Mouse (Mus musculus): ENCODE results near the gene Ppp1r12c. TPM values are rescaled to one million over a fixed set of nuclear protein-coding genes. Genes with fewer than 3 reads are reported as not detected.

The Ppp1r12c gene
- polyA plus RNA-seq, 1 experiment = 166 TPM

DNA sequence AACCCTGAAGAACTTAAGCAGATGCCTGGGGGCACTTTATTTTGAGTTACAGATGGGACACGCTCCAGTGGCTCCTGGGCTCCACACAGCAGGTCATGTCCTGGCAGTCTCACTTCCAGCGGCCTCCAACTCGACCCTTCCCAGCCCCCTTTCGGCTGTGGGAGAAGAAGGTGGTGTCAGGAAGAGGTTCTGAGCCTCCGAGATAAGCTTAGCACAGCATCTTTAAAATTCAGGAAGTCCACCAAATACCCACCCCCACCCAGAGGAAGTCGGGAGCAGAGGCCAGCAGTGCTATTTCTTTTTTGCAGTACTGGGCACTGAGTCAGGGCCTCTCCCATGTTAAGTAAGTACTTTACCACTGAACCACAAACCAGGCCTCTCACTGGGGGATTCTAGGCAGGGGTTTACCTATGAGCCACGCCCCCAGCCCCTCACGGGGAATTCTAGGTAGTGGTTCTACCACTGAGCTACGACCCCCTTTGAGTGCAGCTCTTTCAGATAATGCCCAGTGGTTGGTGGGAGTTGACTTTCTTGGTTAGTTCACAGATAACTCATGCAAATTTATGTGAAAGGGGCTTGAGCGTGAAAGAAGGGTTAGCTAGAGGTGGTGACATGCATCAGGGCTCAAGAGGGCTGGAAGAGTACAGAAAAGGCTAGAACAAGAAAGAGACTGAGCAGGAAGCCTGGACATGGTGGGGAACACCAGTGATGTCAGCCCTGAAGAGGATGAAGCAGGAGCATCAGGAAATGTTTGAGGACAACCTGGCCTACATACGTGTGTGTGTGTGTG, 3.4 kb upstream of the Ppp1r12c start:
- no peak for TF ChIP-seq GATA1 (IDR thresholded peaks at IDR 0.05; ENCODE audit: low read length)

DNA sequence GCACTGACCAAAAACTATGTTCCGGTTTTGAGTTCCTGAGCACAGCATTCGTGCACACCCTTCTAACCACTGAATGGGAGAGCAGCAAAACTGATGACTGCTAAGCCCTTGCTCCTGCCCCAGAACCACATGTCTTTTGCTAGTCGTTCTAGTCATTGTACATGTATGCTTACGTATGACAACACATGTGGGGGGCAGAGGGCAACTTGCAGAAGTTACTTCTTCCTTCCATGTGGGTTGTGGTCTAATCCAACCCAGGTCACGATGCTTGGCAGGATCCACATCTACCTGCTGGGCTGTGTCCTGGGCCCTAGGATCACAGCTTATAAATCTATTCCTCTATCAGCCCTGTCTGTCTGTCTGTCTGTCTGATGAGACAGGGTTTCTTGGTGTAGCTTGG, 2.4 kb upstream of the Ppp1r12c start:
- no peak for TF ChIP-seq GATA1 (IDR thresholded peaks at IDR 0.05; ENCODE audit: low read length)

DNA sequence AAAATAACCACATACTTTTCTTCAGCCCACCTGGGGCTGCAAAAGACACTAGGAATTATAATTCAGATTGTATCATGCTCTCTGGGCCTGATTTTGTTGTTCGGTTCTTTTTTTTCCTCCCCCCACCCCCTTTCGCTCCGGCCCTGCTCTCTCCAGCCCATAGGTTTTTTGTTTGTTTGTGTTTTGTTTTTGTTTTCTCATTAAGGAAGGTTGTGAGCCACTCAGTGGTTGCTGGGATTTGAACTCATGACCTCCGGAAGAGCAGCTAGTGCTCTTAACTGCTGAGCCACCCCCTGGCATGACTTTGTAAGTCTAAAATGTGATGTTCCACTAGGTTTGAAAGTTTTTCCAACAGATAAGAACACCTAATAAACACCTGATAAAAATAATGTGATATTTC, 1.6 kb upstream of the Ppp1r12c start:
- TF ChIP-seq GATA1 (IDR thresholded peaks at IDR 0.05; ENCODE audit: low read length) = no peak

DNA sequence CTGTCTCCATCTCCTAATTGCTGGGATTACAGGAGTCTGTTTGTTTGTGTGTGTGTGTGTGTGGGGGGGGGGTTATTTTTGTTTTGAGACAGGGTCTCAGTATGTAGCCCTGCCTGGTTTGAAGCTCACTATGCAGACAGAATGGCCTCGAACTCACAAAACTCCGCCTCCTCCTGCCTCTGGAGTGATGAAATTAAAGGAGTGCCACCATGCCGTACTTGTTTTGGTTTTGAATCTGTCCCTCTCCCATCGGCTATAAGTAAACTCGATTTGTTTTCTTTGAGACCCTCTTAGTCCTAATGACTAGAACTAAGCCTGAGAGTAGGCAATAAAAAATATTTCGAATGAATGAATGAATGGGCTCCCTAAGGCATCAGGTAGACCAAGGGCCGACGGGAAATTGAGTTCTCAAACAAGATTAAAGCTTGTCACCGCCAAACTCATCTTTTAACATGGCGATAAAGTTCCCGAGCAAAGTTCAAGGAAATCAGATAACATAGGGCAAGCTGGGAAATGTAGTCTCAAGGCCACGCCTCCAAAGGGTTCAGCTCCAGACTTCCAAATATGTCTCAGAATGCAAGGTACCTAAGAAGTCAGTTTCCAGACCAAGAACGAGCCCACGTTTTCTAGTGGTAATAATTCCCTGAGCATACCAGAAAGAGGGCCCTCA, 1.1 kb upstream of the Ppp1r12c start:
- peak; percentile 90 for TF ChIP-seq GATA1 (IDR thresholded peaks at IDR 0.05; ENCODE audit: low read length)

DNA sequence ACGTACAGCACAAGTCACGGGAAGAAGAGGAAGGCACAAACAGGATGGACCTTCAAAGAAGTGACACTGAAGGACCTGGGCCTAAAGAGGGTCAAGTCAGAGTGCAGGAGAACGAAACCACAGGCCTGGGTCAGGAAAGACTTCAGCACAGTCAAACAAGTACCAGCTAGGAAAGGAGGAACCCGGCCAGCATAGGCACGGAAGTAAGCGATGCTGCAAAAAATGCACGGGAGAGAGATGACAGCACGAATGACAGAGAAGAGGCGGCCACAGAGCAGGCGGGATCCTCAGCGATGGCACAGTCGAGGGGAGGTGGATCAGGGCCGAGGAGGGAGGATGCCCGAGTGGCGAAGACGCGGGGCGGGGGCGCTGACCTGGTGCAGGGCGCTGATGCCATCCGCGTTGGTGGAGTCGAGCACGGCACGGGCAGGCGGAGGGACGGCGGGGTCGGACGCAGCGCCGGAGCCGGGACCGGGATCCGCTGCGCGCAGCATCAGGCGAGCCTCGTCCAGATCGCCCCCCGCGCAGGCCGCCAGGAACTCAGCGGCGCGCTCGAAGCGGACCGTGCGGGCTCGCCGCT, 498 bp downstream of the Ppp1r12c start:
- no peak for TF ChIP-seq GATA1 (IDR thresholded peaks at IDR 0.05; ENCODE audit: low read length)

DNA sequence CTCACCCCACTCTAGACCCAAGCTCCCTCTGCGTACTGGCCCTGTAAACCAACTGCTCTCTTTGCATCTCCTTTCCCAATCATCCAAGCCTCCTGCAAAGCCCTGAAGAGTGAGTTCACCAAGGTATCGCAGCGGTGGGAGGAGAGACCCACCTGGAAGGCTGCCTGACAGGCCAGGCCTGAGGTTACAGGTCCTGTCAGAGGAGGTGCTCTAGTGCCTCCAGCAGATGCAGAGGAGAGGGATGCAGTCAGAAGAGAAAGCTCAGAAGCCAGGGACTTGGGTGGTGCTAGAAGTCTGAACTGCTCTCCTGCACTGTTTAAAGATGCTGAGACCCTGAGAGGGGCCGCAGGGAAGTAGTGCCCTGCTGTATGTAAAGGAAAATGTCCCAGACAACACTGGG, 2.4 kb downstream of the Ppp1r12c start:
- TF ChIP-seq GATA1 (IDR thresholded peaks at IDR 0.05; ENCODE audit: low read length) = no peak

DNA sequence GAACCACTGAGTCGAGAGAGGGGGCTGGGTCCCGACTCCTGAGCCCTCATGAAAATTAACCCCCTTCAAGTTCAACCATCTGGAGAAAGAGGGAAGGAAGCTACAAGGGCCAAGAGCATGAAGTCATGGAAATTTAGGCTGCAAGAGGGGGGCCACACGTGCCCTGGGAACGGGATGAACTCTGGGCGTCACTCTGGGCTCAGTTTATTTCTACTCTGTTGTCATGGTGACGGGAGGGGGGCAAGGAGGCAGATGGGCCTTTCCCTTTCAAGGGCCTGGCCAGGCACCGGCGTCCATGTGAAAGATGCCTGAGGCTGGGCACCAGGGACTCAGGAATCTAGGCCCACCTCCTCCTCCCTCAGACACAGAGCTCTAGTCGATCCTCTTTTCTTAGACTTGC, 3.2 kb downstream of the Ppp1r12c start:
- no peak for TF ChIP-seq GATA1 (IDR thresholded peaks at IDR 0.05; ENCODE audit: low read length)

DNA sequence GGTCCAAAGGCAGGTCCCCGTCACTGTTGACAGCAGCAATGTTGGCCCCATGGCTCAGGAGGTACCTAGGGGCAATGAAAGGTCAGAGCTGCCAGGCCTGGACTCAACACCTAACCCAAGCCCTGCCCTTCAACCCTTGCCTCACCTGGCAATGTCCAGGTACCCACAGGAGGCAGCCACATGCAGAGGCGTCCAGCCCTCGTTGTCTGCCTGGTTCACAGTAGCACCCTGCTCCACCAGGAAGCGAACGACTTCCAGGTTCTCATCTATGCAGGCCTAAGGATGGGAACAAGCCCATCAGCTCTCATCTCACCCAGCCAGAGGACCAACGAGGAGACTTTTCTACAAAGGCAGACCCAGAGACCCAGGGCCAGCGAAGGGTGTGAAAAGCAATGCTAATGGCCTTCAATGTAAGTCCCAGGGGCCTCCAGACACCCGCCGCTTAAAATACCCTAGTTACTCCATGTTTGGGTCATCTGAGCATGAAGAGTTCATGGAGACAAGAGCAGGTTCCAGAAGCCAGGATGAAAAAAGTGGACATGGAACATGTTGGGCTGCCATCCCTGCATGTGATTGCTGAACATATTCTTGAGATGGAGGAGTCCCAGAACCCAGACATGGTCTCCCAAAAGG, 4.1 kb downstream of the Ppp1r12c start:
- no peak for TF ChIP-seq GATA1 (IDR thresholded peaks at IDR 0.05; ENCODE audit: low read length)

DNA sequence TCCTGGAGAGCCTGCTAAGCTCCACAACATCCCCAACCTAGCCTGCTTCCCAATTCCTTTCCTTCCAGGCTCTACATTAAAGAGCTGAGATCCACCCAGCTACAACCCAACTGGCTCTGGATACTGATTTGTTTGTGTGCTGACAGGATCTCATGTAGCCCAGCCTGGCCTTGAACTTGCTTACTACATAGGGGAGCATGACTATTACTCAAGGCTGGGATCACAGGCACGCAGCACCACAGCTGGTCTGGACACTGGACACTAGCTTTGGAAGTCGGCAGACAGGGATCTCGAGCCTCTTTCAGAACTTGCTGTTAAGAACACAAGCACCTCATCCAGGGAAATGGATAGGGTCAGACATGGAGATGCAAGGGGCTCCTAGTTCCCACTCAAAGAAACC, 5.0 kb downstream of the Ppp1r12c start:
- TF ChIP-seq GATA1 (IDR thresholded peaks at IDR 0.05; ENCODE audit: low read length) = no peak

DNA sequence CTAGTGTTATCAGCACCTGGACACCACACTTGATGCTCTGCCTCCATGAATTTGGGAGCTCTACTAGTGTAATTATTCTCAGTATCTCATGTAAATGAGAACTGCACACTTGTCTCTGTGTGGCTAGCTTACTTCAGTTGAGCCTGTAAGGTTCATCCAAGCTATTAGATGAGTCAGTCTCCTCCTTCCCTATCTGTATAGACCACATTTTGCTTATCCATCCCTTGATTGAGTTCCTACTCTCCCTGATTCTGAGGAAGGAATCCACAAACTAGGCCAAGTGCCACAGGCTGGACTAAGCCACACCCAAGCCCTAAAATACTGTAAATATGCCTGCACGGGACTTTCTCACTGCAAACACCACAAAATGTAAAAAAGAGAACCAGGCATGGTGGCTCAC, 7.5 kb downstream of the Ppp1r12c start:
- TF ChIP-seq GATA1 (IDR thresholded peaks at IDR 0.05; ENCODE audit: low read length) = no peak

DNA sequence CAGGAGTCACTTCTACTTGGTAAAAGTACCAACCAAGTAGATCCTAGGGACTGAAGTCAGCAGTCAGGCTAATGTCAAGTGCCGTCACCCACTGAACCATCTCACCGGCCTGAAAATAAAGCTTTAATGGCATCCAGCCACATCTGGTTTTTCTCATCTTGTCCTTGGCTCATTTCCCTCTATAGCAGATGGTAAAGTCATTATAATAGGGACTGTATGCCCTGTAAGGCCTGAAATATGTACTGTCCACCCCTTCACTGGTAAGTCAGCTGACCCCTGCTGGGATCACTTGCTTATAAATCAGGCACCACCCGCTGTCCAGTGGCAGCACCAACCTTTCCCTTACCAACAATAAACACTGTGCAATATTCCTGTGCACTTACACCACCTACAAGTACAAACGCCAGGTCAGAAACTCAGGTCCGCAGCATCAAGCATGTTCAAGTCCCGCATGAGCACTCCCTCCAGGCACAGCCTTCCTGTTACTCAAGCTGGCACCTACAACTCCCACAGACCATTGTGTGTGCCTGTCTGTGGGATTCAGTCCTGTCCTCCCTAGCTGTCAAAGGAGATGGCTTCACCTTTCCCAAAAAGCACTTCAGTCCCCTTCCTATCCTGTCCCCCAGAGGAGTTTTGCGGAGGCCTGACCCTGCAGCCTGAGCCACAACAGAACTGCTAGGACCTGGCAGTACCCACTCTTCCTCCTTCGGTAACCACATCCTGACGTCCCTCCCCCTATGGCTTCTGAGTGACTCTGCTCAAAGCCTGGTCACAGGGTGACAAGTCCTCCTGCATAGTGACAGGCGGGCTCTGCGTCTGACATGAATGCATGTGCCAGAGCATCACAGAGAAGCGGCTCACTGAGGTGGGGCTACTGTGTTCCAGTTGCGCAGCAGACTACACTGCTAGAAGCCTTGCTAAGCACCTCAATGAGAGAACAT, 8.9 kb downstream of the Ppp1r12c start:
- TF ChIP-seq GATA1 (IDR thresholded peaks at IDR 0.05; ENCODE audit: low read length) = no peak

DNA sequence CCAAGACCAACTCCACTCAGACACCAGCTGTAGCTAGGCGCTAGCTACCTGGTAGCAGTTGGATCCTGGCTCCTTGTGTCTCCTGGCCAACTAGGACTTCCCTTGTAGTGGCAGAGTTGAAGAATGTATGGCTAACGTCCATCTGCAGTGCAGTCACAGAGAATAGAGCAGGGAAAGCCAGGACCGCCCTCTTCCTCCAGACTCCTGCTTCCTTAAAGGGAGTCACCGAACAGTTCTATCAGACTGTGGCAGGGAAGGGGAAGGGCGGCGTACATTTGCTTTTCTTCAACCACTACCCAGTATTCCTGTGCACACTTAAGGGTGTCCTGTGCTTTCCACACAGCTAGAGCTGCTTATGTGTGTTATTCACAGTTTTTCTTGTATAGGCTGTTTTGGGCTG, 10.2 kb downstream of the Ppp1r12c start:
- TF ChIP-seq GATA1 (IDR thresholded peaks at IDR 0.05; ENCODE audit: low read length) = no peak

DNA sequence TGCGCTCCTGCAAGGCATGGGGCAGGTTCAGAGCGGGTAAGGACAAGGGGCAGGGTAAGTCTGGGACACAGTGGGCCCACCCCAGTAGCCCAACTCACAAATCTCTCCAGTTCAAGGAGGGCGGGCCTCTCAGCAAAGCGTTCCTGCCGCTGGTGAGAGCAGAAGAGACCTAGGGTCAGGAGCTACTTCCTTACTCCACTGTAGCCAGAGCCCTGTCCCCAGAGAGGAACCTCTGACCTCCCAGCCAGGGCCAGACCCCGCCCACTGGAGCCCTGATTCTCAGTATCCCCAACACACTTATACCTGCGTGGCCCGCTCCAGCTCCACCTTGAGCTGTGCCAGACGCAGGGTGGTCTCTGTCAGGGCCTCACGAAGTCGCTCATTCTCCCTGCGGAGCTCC, 19.2 kb downstream of the Ppp1r12c start:
- TF ChIP-seq GATA1 (IDR thresholded peaks at IDR 0.05; ENCODE audit: low read length) = no peak

DNA sequence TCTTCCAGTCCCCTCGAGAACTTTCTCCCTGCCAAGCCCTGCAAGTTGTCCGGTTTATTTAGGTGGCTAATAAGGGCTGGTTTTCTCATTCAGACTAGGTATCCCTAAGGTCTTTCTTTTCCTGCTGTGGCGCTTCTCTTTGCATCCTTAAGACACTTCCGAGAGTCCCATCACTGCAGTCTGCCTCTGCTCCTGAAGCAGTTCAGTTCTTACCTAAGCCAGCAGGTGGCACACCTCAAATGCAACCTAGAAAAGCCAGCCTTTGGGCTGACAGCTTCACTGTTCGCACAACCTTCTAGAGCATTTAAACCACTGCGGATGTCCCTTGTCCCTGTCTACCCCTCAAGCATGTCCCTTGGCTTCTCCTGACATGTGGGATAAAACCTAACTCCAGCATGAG, 21.8 kb downstream of the Ppp1r12c start:
- no peak for TF ChIP-seq GATA1 (IDR thresholded peaks at IDR 0.05; ENCODE audit: low read length)

DNA sequence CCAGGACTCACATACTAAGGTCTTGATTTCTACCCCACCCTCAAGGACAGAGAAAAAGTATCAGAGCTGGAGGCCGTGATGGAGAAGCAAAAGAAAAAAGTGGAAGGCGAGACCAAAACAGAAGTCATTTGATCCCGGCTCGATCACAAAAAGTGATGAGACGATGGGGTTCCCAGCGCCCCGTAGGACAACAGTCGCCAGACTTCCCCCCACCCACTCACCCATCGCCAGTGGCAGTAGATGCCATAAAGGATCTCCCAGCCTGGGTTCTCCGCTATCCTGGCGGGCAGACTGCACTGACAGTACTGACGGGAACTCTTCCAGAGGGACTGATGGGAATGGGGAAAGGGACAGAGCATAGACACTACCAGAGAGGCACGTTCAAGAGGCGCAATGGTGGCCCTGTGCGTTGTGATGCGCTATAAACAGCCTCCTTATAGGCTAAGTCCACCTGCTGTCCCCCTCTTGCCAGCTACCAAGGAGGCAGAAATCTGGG, 22.6 kb downstream of the Ppp1r12c start:
- TF ChIP-seq GATA1 (IDR thresholded peaks at IDR 0.05; ENCODE audit: low read length) = no peak
